Mouse (Mus musculus) intestine, embryonic 14.5 days (tissue): ENCODE data around the gene Mcam. TPM values are rescaled to one million over a fixed set of nuclear protein-coding genes. Genes with fewer than 3 reads are reported as not detected.
A peak's percentile ranks its signal among the peaks of the same experiment; 100 is the strongest.

ENCODE experiments used
- ATAC-seq: fragments of 200-750 bp; cut with Nextera tagmentation; replicated peaks from 2 replicates; pipeline ENCODE4 v1.8.0; 2017; ENCODE audit warnings: low read depth, moderate number of reproducible peaks, moderate TSS enrichment, moderate library complexity; ENCODE audit not compliant: low FRiP score, low TSS enrichment
- DNase-seq: peaks from one replicate; pipeline ENCODE4 v3.0.0-alpha.2; 2018; ENCODE audit warnings: low spot score
- H3K27ac ChIP-seq: fragments of 300-500 bp; sonication (generic); 2 replicates; pipeline ENCODE4 v1.5.1; 2014; ENCODE audit warnings: low read depth, mild to moderate bottlenecking, control low read depth
- H3K27me3 ChIP-seq: fragments of 300-500 bp; sonication (generic); replicated peaks from 2 replicates; pipeline ENCODE4 v1.6.1; 2014; ENCODE audit warnings: low read length, control low read depth; ENCODE audit not compliant: control insufficient read depth, insufficient read depth
- H3K36me3 ChIP-seq: fragments of 300-500 bp; sonication (generic); 2 replicates; pipeline ENCODE4 v1.6.1; 2014; ENCODE audit warnings: low read length, control low read depth; ENCODE audit not compliant: control insufficient read depth, insufficient read depth
- H3K4me1 ChIP-seq: fragments of 300-500 bp; sonication (generic); replicated peaks from 2 replicates; pipeline ENCODE4 v1.6.1; 2014; ENCODE audit warnings: low read length, control low read depth, mixed read lengths; ENCODE audit not compliant: control insufficient read depth, insufficient read depth
- H3K4me2 ChIP-seq: fragments of 300-500 bp; sonication (generic); 2 replicates; pipeline ENCODE4 v1.6.1; 2014; ENCODE audit warnings: low read length
- H3K4me3 ChIP-seq: fragments of 300-500 bp; sonication (generic); 2 replicates; pipeline ENCODE4 v1.5.1; 2014; ENCODE audit warnings: low read depth, low read length, control low read depth, mixed read lengths
- H3K9ac ChIP-seq: fragments of 300-500 bp; sonication (generic); 2 replicates; pipeline ENCODE4 v1.6.1; 2014; ENCODE audit warnings: mild to moderate bottlenecking, low read length
- H3K9me3 ChIP-seq: fragments of 300-500 bp; sonication (generic); 2 replicates; pipeline ENCODE4 v1.6.1; 2016; ENCODE audit warnings: low read length, control low read depth; ENCODE audit not compliant: control insufficient read depth
- WGBS: fragments of 180-500 bp; shearing (Covaris S2); extraction: QIAGEN DNeasy Blood & Tissue Kit; methylation state at CpG from one replicate; pipeline ENCODE4 v1.1.7; 2014; 5-methylcytosine and 5-hydroxymethylcytosine counted together
- polyA plus RNA-seq: library from polyadenylated mRNA; unstranded; fragments of >200 nt; fragmentation: Nextera tagmentation; extraction: Ambion mirVana; gene quantifications from 2 replicates; pipeline ENCODE4 v1.2.1, GENCODE M21; 2014

Gene Mcam
- 47.9 and 49.7 TPM in 2 replicates for polyA plus RNA-seq

DNA sequence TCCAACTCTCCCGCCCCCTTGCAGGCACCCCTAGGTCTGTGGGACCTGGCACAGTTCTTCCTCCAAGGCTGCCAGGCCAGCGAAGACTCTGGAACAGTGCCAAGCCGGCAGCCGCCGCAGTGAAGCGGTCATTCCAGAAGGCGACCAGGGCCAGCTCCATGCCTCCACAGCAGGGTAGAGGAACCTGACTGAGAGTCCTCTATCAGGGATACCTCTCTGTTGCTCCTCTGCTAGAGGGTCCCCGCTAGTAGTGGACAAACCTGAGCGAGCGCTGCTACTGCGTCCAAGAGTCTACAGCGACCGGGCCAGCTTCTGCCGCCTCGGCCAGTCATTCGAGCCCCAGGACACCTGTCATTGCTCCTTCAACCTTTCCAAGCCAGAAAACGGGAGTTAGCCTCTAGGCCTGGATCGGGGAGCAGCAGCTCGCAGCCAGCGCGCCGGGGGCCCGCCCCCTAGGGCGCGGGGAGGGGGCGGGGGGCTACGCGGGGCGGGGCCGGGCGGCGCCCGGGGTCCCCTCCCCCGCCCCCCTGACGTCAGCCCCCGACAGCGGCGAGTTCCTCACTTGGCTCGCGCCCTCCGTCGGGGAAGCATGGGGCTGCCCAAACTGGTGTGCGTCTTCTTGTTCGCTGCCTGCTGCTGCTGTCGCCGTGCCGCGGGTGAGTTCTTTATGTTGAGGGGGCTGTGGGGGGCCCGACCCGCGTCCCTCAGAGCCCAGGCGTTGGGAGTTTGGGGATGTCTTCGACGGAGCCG is at the start of gene Mcam:
Mcam (plus strand) TSS at position 369 of the 750 bp plus-strand sequence.
- peak within 1 kb of the TSS; percentile 60 for H3K4me3 ChIP-seq
- H3K36me3 ChIP-seq, result peaks cover 12% of the 10 kb centered on the region
- peak; percentile 64 for ATAC-seq
- H3K27me3 ChIP-seq, result peaks cover 19% of the 10 kb centered on the region; the same call in 1 of the 2 replicates
- DNase-seq, result peak; percentile 81
- H3K9ac ChIP-seq, result peak within 1 kb of the TSS; percentile 62
- H3K27ac ChIP-seq, result peak within 1 kb of the TSS; percentile 75
- H3K4me2 ChIP-seq, result peak within 1 kb of the TSS; percentile 56
- H3K9me3 ChIP-seq, result no peaks in the 10 kb centered on the region
- peaks cover 52% of the 10 kb centered on the region for H3K4me1 ChIP-seq
- WGBS, result 2% methylated on average over 34 of the region's 55 CpGs

DNA sequence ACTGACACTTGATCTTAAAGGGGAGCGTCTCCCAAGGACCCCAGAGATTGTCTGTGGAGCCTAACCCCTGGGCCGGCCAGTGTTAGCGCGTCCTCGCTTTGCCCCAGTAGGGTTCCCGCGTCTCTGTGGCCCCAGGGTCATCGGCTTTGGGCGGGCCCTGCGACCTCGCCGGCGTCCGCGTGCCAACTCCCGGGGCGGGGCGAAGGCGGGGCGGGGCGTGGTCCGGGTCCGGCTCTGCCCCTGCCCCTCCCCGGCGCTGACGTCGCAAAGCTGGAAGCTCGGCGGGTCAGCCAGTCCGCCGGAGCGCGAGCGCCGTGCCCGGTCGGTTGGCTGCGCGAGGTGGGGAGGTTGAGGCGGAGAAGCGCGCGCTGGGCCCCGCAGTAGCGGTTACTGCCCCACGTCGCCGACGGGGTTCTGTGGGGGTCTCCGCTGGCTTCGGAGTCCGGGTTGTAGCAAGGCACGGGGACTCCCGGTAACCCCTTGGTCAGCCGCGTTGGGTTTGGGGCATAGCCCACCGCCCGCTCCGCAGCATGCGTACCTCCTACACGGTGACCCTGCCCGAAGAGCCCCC is 49.5 kb upstream of the Mcam start:
- Histone ChIP-seq H3K27ac (no peak overlapping the region), H3K4me1 (peaks cover 31% of the 10 kb centered on the region), H3K4me3 (peak overlapping the region; percentile 54), H3K36me3 (no peaks in the 10 kb centered on the region), H3K9me3 (no peaks in the 10 kb centered on the region), H3K9ac (peak overlapping the region; percentile 74), H3K27me3 (0 out of 2 replicates have a peak, but pooled peaks cover 9% of the 10 kb centered on the region), H3K4me2 (peak overlapping the region; percentile 99)
- WGBS, result under 1% methylated on average over 55 of the region's 62 CpGs
- ATAC-seq (peak; percentile 63), DNase-seq (peak; percentile 94)

DNA sequence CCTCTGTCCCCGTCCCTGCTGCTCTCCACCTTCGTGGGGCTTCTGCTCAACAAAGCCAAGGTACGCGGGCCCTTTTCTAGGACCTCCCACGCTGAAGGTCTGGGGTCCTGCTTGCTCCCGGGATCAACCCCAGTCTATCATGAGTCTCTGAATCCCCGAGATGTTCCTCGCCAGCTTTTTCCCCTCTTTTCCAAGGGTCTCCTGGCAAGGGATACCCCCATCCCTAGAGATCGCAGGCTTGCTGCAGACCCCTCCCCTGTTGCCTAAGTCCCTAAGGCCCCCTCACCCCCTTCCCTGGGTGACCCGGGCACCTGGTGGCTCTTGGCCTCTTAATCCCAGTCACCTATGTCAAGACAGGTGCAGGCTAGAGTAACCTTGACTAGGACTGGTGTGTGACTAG is 49.0 kb upstream of the Mcam start:
- no peak for ATAC-seq
- H3K4me2 ChIP-seq, result peak overlapping the region; percentile 99
- no peaks in the 10 kb centered on the region for H3K9me3 ChIP-seq
- H3K36me3 ChIP-seq, result no peaks in the 10 kb centered on the region
- H3K4me3 ChIP-seq, result peak overlapping the region; percentile 54
- 0 out of 2 replicates have a peak, but pooled peaks cover 9% of the 10 kb centered on the region for H3K27me3 ChIP-seq
- H3K27ac ChIP-seq, result no peak overlapping the region
- 5% methylated on average over 10 of the region's 10 CpGs for WGBS
- H3K4me1 ChIP-seq, result peaks cover 31% of the 10 kb centered on the region
- H3K9ac ChIP-seq, result peak overlapping the region; percentile 74
- DNase-seq, result no peak

DNA sequence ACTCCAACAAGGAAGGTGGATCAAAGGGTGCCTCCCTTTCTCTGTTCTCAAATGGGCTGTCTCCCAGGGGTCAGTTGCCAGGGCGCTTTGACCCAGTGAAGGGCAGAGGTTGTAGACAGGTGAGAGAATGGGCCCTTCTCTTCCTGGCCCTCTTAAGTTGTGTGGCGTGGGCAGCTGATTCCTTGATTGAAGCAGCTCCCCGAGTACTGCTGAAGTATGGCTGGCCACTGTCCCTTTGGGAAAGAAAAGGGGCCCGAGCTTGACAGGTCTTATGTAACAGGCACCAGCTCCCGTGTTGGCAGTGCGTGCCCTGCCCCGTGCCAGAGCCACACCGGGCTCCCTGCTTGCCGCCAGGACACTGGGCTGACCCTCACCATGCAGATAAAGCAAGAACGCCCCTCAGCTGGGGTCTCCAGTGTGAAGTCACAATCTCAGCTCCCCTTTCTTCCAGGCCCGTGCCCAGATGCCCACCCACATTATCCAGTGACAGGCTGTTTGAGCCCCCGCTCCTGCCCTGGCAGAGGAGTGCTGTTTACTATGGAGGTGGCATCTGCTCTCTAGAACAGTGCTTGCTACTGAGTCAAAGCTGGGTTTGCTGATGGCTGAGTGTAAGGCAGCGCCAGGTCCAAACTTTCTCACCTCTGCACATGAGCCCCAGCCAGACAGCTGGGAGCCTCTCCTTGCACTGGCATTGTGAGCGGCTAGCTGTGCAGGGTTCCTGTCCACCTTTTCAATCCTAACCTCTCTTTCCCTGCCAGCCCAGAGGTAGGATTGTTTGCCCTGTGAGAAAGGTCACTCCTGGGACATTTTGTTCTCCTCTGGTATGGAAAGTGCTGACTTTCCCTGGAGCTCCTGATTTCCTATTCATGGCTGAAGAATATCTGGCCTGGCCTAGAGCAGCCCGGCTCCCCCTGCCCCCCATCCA is 48.3 kb upstream of the Mcam start:
- no peak overlapping the region for H3K9ac ChIP-seq
- 0 out of 2 replicates have a peak, but pooled peaks cover 9% of the 10 kb centered on the region for H3K27me3 ChIP-seq
- ATAC-seq (no peak), DNase-seq (no peak)
- no peaks in the 10 kb centered on the region for H3K9me3 ChIP-seq
- H3K4me1 ChIP-seq, result peaks cover 31% of the 10 kb centered on the region
- WGBS, result 69% methylated on average over 15 of the region's 15 CpGs
- H3K36me3 ChIP-seq, result no peaks in the 10 kb centered on the region; the same call in 1 of the 2 replicates
- H3K27ac ChIP-seq, result no peak overlapping the region
- H3K4me2 ChIP-seq, result no peak overlapping the region
- H3K4me3 ChIP-seq, result no peak overlapping the region

DNA sequence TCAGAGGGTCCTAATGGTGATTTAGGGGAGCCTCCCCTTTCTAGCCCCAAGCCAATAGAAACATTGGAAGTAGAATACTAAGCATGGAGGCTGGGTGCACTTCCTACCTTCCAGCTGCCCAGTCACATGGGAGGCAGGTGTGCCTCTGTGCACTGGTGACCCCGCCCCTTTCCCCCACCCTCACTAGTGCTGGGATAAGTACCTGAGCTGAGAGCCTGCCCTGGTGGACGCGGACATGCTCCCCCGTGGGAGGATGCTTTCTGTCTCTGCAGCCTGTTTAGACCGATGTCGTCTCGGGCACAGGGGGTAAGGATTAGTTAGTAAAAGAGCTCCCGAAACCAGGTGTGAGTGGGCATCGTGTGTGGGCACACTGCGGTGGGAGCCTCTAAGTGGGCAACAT is 47.3 kb upstream of the Mcam start:
- Histone ChIP-seq H3K36me3 (peaks cover 9% of the 10 kb centered on the region), H3K4me3 (no peak overlapping the region), H3K9me3 (no peaks in the 10 kb centered on the region), H3K27ac (no peak overlapping the region), H3K4me2 (no peak overlapping the region), H3K27me3 (0 out of 2 replicates have a peak, but pooled peaks cover 9% of the 10 kb centered on the region), H3K9ac (no peak overlapping the region), H3K4me1 (peaks cover 31% of the 10 kb centered on the region)
- DNase-seq, result no peak
- WGBS, result 51% methylated on average over 10 of the region's 10 CpGs
- ATAC-seq, result no peak

DNA sequence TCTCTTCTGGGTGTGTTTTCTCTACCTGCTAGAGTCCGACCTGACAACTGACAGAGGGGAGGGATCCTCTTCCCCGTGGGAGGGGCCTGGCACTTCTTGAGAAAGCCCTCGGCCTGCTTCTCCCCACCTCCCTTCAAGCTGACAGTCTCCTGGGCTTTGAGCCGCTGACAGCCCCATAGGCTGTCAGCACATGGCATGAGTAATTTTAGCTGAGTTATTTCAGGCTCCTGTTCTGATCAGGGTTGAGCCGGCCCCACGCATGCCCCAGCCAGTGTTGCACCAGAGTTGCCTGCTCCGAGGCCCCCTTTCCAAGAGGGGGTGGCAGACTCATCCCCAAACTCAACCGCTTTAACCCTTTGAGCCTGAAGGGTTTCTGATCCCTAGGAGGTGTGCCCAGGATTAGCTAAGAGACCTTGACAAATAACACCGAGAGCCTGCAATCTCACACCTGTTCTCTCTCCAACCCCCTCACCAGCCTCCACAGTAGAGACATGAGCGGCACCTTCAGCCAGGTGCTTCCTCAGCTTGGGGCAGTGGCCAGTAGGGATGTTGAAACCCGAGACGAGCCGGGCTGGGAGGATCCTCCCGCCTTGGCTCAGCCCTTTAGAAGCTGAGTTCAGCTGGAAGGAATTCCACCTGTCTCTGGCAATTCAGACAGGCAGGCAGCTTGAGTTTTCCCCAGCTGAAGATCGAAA is 46.4 kb upstream of the Mcam start:
- Histone ChIP-seq H3K36me3 (peaks cover 15% of the 10 kb centered on the region), H3K27me3 (0 out of 2 replicates have a peak, but pooled peaks cover 9% of the 10 kb centered on the region), H3K9me3 (no peaks in the 10 kb centered on the region), H3K27ac (no peak overlapping the region), H3K4me2 (peak overlapping the region; percentile 14; the same call in 1 of the 2 replicates), H3K4me1 (peaks cover 31% of the 10 kb centered on the region), H3K4me3 (no peak overlapping the region), H3K9ac (no peak overlapping the region)
- DNase-seq (no peak), ATAC-seq (no peak)
- 8% methylated on average over 15 of the region's 15 CpGs for WGBS

DNA sequence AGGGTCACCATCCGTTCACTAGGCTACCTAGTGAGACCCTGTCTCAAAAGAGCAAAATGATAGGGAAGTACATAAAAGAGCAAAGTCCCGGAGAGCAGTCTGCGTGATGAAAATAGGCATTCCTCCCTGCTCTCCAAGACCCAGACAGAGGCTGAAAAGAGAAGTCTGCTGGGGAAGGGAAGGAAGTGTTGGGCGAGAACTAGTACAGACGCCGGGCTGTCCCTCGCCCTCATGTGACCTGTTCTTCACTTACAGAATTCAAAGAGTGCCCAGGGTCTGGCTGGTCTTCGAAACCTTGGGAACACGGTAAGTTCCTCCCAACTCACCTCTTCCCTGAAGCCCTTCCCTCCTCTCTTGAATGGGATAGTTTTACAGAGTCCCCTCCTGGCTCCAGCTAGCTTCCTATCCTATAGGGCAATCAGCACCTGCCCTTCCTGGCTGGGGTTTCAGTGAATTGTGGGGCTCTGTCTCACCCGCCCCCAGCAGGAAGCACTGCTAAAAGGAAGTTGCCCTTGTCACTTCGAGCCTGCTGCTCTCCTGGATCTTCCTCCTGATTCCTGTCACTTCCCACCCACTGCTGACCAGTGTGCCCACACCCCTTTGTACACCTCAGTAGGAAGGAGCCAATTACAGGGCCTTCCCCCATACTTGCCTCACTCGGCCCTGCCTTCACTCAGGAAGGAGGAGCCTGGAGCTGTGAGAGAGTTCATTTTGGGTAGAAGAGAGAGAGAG is 45.2 kb upstream of the Mcam start:
- peaks cover 18% of the 10 kb centered on the region for H3K36me3 ChIP-seq
- WGBS, result 58% methylated on average over 12 of the region's 12 CpGs
- 0 out of 2 replicates have a peak, but pooled peaks cover 9% of the 10 kb centered on the region for H3K27me3 ChIP-seq
- no peak for DNase-seq
- H3K4me3 ChIP-seq, result no peak overlapping the region
- H3K9me3 ChIP-seq, result no peaks in the 10 kb centered on the region
- peaks cover 22% of the 10 kb centered on the region for H3K4me1 ChIP-seq
- no peak overlapping the region for H3K27ac ChIP-seq
- H3K9ac ChIP-seq, result no peak overlapping the region
- no peak for ATAC-seq
- H3K4me2 ChIP-seq, result no peak overlapping the region
